Mouse (Mus musculus) spleen, adult 2 months (tissue): ENCODE data around the gene Wdhd1.

Experiments
- CTCF ChIP-seq: fragments of 200-500 bp; IDR thresholded peaks from 2 replicates; pipeline ENCODE4 v1.5.1; 2011; ENCODE audit warnings: mild to moderate bottlenecking, inconsistent platforms; ENCODE audit not compliant: insufficient read depth, insufficient read length, insufficient replicate concordance; ENCODE audit errors: extremely low read depth
- POLR2A ChIP-seq: fragments of 200-500 bp; IDR thresholded peaks from 2 replicates; pipeline ENCODE4 v1.6.1; 2011; ENCODE audit warnings: low read depth, low read length, inconsistent platforms

DNA sequence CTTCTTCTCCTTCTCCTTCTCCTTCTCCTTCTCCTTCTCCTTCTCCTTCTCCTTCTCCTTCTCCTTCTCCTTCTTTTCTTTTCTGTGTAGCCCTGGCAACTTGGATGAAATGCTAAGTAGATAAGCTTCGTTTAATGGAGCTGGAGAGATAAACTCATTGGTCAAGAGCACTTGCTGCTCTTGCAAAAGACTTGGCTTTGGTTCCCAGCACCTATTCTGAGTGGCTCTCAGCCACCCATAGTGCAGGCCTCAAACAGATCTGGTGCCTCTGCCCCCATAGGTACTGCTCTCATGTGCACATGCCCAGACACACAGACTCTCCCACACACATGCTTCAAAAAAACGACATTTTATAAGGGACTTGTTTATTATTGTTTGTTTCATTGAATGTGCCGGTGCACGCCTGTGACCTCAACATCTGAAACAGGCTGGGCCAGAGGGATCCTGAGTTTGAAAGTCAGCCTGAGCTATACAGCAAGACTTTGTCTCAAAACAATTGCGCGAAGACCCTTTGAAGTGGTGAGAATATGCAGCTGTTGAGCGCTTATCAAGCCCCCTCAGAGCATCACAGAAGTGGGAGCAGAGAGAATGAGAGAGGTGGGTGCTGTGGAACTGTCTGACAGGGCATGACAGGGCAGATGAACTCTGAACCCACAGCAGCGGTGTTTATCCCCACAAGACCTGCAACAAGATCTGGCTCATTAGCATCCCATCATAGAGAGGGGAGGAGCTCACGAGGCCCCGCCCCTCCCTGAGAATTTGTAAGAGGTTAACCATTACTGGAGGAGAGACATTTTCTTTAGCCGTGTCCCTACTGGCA is 53.8 kb downstream of the Wdhd1 start:
- TF ChIP-seq POLR2A (no peak), CTCF (no peak)
